Mouse (Mus musculus) liver, embryonic 11.5 days (tissue): Measurements from ENCODE around the gene Tcaf2. TPM values are rescaled to one million over a fixed set of nuclear protein-coding genes. Genes with fewer than 3 reads are reported as not detected.

Experiments used
- ATAC-seq: fragments of 200-750 bp; cut with Nextera tagmentation; replicated peaks from 2 replicates; pipeline ENCODE4 v1.8.0; 2017; ENCODE audit warnings: moderate number of reproducible peaks, mild to moderate bottlenecking, moderate TSS enrichment, moderate library complexity; ENCODE audit not compliant: low FRiP score
- DNase-seq: peaks from one replicate; pipeline ENCODE4 v3.0.0-alpha.2; 2017; ENCODE audit warnings: low spot score
- H3K27ac ChIP-seq: fragments of 300-500 bp; sonication (generic); 2 replicates; pipeline ENCODE4 v1.5.1; 2014; ENCODE audit warnings: mild to moderate bottlenecking, low read depth, low read length, control low read depth
- H3K27me3 ChIP-seq: fragments of 300-500 bp; sonication (generic); replicated peaks from 2 replicates; pipeline ENCODE4 v1.6.1; 2014; ENCODE audit warnings: low read length, mixed read lengths; ENCODE audit not compliant: control insufficient read depth, insufficient read depth
- H3K36me3 ChIP-seq: fragments of 300-500 bp; sonication (generic); 2 replicates; pipeline ENCODE4 v1.6.1; 2014; ENCODE audit warnings: mild to moderate bottlenecking, low read length, moderate library complexity, mixed read lengths; ENCODE audit not compliant: control insufficient read depth, insufficient read depth
- H3K4me1 ChIP-seq: fragments of 300-500 bp; sonication (generic); replicated peaks from 2 replicates; pipeline ENCODE4 v1.6.1; 2014; ENCODE audit warnings: low read length, mixed read lengths; ENCODE audit not compliant: control insufficient read depth, insufficient read depth
- H3K4me2 ChIP-seq: fragments of 300-500 bp; sonication (generic); 2 replicates; pipeline ENCODE4 v1.6.1; 2014; ENCODE audit warnings: mild to moderate bottlenecking, control low read depth, moderate library complexity
- H3K4me3 ChIP-seq: fragments of 300-500 bp; sonication (generic); 2 replicates; pipeline ENCODE4 v1.5.1; 2014; ENCODE audit warnings: low read depth, low read length, control low read depth
- H3K9ac ChIP-seq: fragments of 300-500 bp; sonication (generic); 2 replicates; pipeline ENCODE4 v1.6.1; 2014; ENCODE audit warnings: low read depth, low read length, control low read depth
- H3K9me3 ChIP-seq: fragments of 300-500 bp; sonication (generic); 2 replicates; pipeline ENCODE4 v1.6.1; 2016; ENCODE audit warnings: low read length, inconsistent platforms, mixed read lengths; ENCODE audit not compliant: control insufficient read depth
- WGBS: fragments of 180-500 bp; shearing (Covaris S2); extraction: QIAGEN DNeasy Blood & Tissue Kit; methylation state at CpG from one replicate; pipeline ENCODE4 v1.1.7; 2014; 5-methylcytosine and 5-hydroxymethylcytosine counted together
- polyA plus RNA-seq: library from polyadenylated mRNA; unstranded; fragments of >200 nt; fragmentation: Nextera tagmentation; extraction: Ambion mirVana; gene quantifications from 2 replicates; pipeline ENCODE4 v1.2.1, GENCODE M21; 2014

The Tcaf2 gene
- 0.29 and 0.55 TPM in 2 replicates for polyA plus RNA-seq

GRCm38 (mm10) chr6:42644912-42645549, at the start of gene Tcaf2:
TSS of gene Tcaf2 (minus strand) at chr6:42645254.
- WGBS, result under 1% methylated on average over 23 of the region's 23 CpGs
- H3K9ac ChIP-seq, result no peak within 1 kb of the TSS
- no peaks in the 10 kb centered on the region for H3K27me3 ChIP-seq
- peak within 1 kb of the TSS; percentile 38 for H3K4me3 ChIP-seq
- peak; percentile 96 for ATAC-seq
- no peaks in the 10 kb centered on the region for H3K4me1 ChIP-seq
- H3K9me3 ChIP-seq, result no peaks in the 10 kb centered on the region
- no peak within 1 kb of the TSS for H3K27ac ChIP-seq
- DNase-seq, result peak; percentile 82
- H3K36me3 ChIP-seq, result no peaks in the 10 kb centered on the region
- H3K4me2 ChIP-seq, result peak within 1 kb of the TSS; percentile 62

- peak; percentile 79 for DNase-seq
- no peaks in the 10 kb centered on the region for H3K4me1 ChIP-seq
- peak overlapping the region; percentile 69 for H3K9ac ChIP-seq
- H3K4me2 ChIP-seq, result peak overlapping the region; percentile 82
- H3K27ac ChIP-seq, result peak overlapping the region; percentile 56; the same call in 1 of the 2 replicates
- peak overlapping the region; percentile 64 for H3K4me3 ChIP-seq
- no peaks in the 10 kb centered on the region for H3K36me3 ChIP-seq
- WGBS, result under 1% methylated on average over 32 of the region's 32 CpGs
- H3K9me3 ChIP-seq, result no peaks in the 10 kb centered on the region
- H3K27me3 ChIP-seq, result no peaks in the 10 kb centered on the region
- peak; percentile 85 for ATAC-seq
Observed at GRCm38 (mm10) chr6:42692517-42693190, 47.6 kb upstream of the Tcaf2 start.

GRCm38 (mm10) chr6:42692154-42692516, 47.1 kb upstream of the Tcaf2 start:
- Histone ChIP-seq H3K27ac (0 out of 2 replicates have a peak overlapping the region, but pooled peaks have one; percentile 56), H3K4me1 (no peaks in the 10 kb centered on the region), H3K4me3 (peak overlapping the region; percentile 64), H3K9ac (peak overlapping the region; percentile 69), H3K27me3 (no peaks in the 10 kb centered on the region), H3K9me3 (no peaks in the 10 kb centered on the region), H3K4me2 (peak overlapping the region; percentile 82), H3K36me3 (no peaks in the 10 kb centered on the region)
- peak; percentile 60 for ATAC-seq
- DNase-seq, result peak; percentile 69
- WGBS, result under 1% methylated on average over 9 of the region's 10 CpGs

- Histone ChIP-seq H3K4me3 (no peak overlapping the region), H3K4me1 (no peaks in the 10 kb centered on the region), H3K9ac (no peak overlapping the region), H3K36me3 (peaks cover 4% of the 10 kb centered on the region), H3K9me3 (no peaks in the 10 kb centered on the region), H3K27me3 (no peaks in the 10 kb centered on the region), H3K27ac (no peak overlapping the region), H3K4me2 (no peak overlapping the region)
- DNase-seq (no peak), ATAC-seq (peak; percentile 72)
Observed at GRCm38 (mm10) chr6:42689761-42690160, 44.7 kb upstream of the Tcaf2 start.

- no peak overlapping the region for H3K4me3 ChIP-seq
- H3K9me3 ChIP-seq, result no peaks in the 10 kb centered on the region
- no peak overlapping the region for H3K4me2 ChIP-seq
- H3K4me1 ChIP-seq, result no peaks in the 10 kb centered on the region
- WGBS, result 80% methylated on average over 5 of the region's 5 CpGs
- H3K27ac ChIP-seq, result no peak overlapping the region
- ATAC-seq (no peak), DNase-seq (no peak)
- no peak overlapping the region for H3K9ac ChIP-seq
- peaks cover 4% of the 10 kb centered on the region for H3K36me3 ChIP-seq
- no peaks in the 10 kb centered on the region for H3K27me3 ChIP-seq
Observed at GRCm38 (mm10) chr6:42687907-42688306, 42.9 kb upstream of the Tcaf2 start.

- ATAC-seq, result no peak
- 82% methylated on average over 7 of the region's 7 CpGs for WGBS
- H3K27me3 ChIP-seq, result no peaks in the 10 kb centered on the region
- no peak overlapping the region for H3K4me3 ChIP-seq
- H3K9ac ChIP-seq, result no peak overlapping the region
- no peaks in the 10 kb centered on the region for H3K9me3 ChIP-seq
- H3K36me3 ChIP-seq, result peaks cover 6% of the 10 kb centered on the region
- DNase-seq, result no peak
- no peak overlapping the region for H3K27ac ChIP-seq
- no peaks in the 10 kb centered on the region for H3K4me1 ChIP-seq
- H3K4me2 ChIP-seq, result no peak overlapping the region
Observed at GRCm38 (mm10) chr6:42680077-42680476, 35.0 kb upstream of the Tcaf2 start.

GRCm38 (mm10) chr6:42676011-42676410, 31.0 kb upstream of the Tcaf2 start:
- Histone ChIP-seq H3K4me1 (no peaks in the 10 kb centered on the region), H3K4me3 (no peak overlapping the region), H3K9ac (no peak overlapping the region), H3K4me2 (no peak overlapping the region), H3K27ac (no peak overlapping the region), H3K9me3 (no peaks in the 10 kb centered on the region), H3K36me3 (peaks cover 8% of the 10 kb centered on the region), H3K27me3 (no peaks in the 10 kb centered on the region)
- DNase-seq, result no peak
- WGBS, result 92% methylated on average over 3 of the region's 3 CpGs
- no peak for ATAC-seq

GRCm38 (mm10) chr6:42671767-42672166, 26.7 kb upstream of the Tcaf2 start:
- H3K27ac ChIP-seq, result no peak overlapping the region
- H3K27me3 ChIP-seq, result no peaks in the 10 kb centered on the region
- H3K4me2 ChIP-seq, result no peak overlapping the region
- 0 out of 2 replicates have a peak, but pooled peaks cover 5% of the 10 kb centered on the region for H3K36me3 ChIP-seq
- DNase-seq, result no peak
- ATAC-seq, result no peak
- 61% methylated on average over 1 of the region's 1 CpGs for WGBS
- no peaks in the 10 kb centered on the region for H3K4me1 ChIP-seq
- H3K9ac ChIP-seq, result no peak overlapping the region
- no peaks in the 10 kb centered on the region for H3K9me3 ChIP-seq
- no peak overlapping the region for H3K4me3 ChIP-seq

GRCm38 (mm10) chr6:42667722-42668121, 22.7 kb upstream of the Tcaf2 start:
- 80% methylated on average over 2 of the region's 2 CpGs for WGBS
- Histone ChIP-seq H3K4me2 (no peak overlapping the region), H3K4me1 (no peaks in the 10 kb centered on the region), H3K27me3 (no peaks in the 10 kb centered on the region), H3K9me3 (no peaks in the 10 kb centered on the region), H3K4me3 (no peak overlapping the region), H3K36me3 (no peaks in the 10 kb centered on the region), H3K9ac (no peak overlapping the region), H3K27ac (no peak overlapping the region)
- DNase-seq, result no peak
- ATAC-seq, result no peak
